Comparison of ENCODE assay signal across 10 mouse cellular contexts in the genomic region with DNA sequence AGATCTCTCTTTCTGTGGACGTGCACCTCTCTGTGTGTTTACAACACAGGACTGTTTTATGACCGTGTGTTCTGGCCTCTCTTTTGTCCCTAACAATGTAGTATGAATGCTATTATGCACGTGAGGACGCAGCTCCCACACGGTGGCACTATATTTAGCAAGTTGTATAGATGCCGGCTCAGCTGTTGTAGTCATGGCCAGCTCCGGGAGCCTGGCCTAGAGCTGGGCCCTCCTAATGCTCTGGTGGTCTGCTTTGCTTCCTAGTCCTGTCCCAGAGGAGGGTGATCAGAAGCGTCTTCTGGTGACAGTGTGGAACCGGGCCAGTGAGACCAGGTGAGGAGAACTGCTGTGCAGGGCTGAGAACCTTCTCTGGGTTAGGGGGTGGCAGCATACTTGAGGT. TPM values are rescaled to one million over a fixed set of nuclear protein-coding genes. Genes with fewer than 3 reads are reported as not detected.
A peak's percentile ranks its signal among the peaks of the same experiment; 100 is the strongest.
DNase-seq lines count a peak whose midpoint lies in the region; ATAC-seq and TF ChIP-seq lines count a peak whose summit lies in the region.
"Had no signal": no experiment of that assay in that cellular context is flagged by ENCODE, and none has a peak within 500 bp of the region (broad histone marks: within the 10 kb centered on the region; RNA-seq: fewer than 3 reads in every experiment).

No protein-coding gene starts in this region.

- H3K9me3 ChIP-seq in forebrain, embryonic 12.5 days: no peaks in the 10 kb centered on the region
- H3K9me3 ChIP-seq in limb, embryonic 14.5 days (ENCODE audit: control insufficient read depth, low read length): no peaks in the 10 kb centered on the region

- H3K27ac ChIP-seq in kidney, adult 2 months (ENCODE audit: insufficient read depth, low read depth, low read length): no peak overlapping the region
- H3K27ac ChIP-seq in brown adipose tissue, adult 24 weeks (replicated peaks; ENCODE audit: low read depth, low read length): peak overlapping the region; percentile 47
- peak overlapping the region; percentile 48 for H3K27ac ChIP-seq in forebrain, embryonic 12.5 days
- H3K27ac ChIP-seq in limb, embryonic 14.5 days (replicated peaks; ENCODE audit: low read depth, low read length): no peak overlapping the region

- TF ChIP-seq CTCF in kidney, adult 2 months (conservative IDR thresholded peaks at IDR 0.05; ENCODE audit: insufficient read depth, insufficient read length, low read depth, low read length): 0 out of 2 replicates have a peak, but pooled peaks have one; percentile 10

- WGBS in kidney, adult 2 months: 43% methylated on average over 9 of the region's 9 CpGs
- WGBS in forebrain, embryonic 12.5 days: 49% methylated on average over 9 of the region's 9 CpGs
- 27% methylated on average over 9 of the region's 9 CpGs for WGBS in limb, embryonic 14.5 days

- no peaks in the 10 kb centered on the region for H3K4me1 ChIP-seq in kidney, adult 2 months (ENCODE audit: control insufficient read depth, insufficient read depth, low read length)
- peaks cover 19% of the 10 kb centered on the region; the same call in 1 of the 2 replicates for H3K4me1 ChIP-seq in brown adipose tissue, adult 24 weeks (ENCODE audit: control insufficient read depth, insufficient read depth, insufficient read length, low read length)
- H3K4me1 ChIP-seq in forebrain, embryonic 12.5 days: peaks cover 47% of the 10 kb centered on the region
- peaks cover 27% of the 10 kb centered on the region for H3K4me1 ChIP-seq in limb, embryonic 14.5 days (ENCODE audit: control insufficient read depth, insufficient read depth, low read length)

- H3K9ac ChIP-seq in forebrain, embryonic 12.5 days: no peak overlapping the region
- no peak overlapping the region for H3K9ac ChIP-seq in limb, embryonic 14.5 days (ENCODE audit: low read depth, low read length, severe bottlenecking)

- TF ChIP-seq POLR2A in kidney, adult 2 months (IDR thresholded peaks at IDR 0.05; ENCODE audit: low read depth, low read length): no peak
- TF ChIP-seq POLR2A in limb, embryonic 14.5 days (IDR thresholded peaks at IDR 0.05; ENCODE audit: borderline replicate concordance, extremely low read depth, insufficient read depth, insufficient read length): no peak

- no peak overlapping the region for H3K4me2 ChIP-seq in forebrain, embryonic 12.5 days
- no peak overlapping the region for H3K4me2 ChIP-seq in limb, embryonic 14.5 days (replicated peaks; ENCODE audit: low read depth, low read length, severe bottlenecking)

- no peaks in the 10 kb centered on the region for H3K36me3 ChIP-seq in kidney, adult 2 months (ENCODE audit: control insufficient read depth, insufficient read depth, low read length)
- peaks cover 4% of the 10 kb centered on the region; the same call in 1 of the 2 replicates for H3K36me3 ChIP-seq in forebrain, embryonic 12.5 days (replicated peaks)
- H3K36me3 ChIP-seq in limb, embryonic 14.5 days (ENCODE audit: control insufficient read depth, insufficient read depth, low read length): no peaks in the 10 kb centered on the region

- DNase-seq in kidney, adult 2 months: no peak
- no peak for DNase-seq in kidney, postnatal 25 days
- DNase-seq in limb, embryonic 14.5 days (ENCODE audit: low spot score): peak; percentile 28
- no peak for DNase-seq in layer of hippocampus, adult 9-11 months
- DNase-seq in left cerebral cortex, adult 9 months (ENCODE audit: low spot score in 2 of 2): no peak
- DNase-seq in B cell, adult 2 months: no peak
- DNase-seq: kidney, postnatal 10 days had no signal

- no peak for ATAC-seq in forebrain, embryonic 12.5 days (ENCODE audit: low FRiP score)
- ATAC-seq in limb, embryonic 14.5 days (ENCODE audit: low FRiP score, low read depth): no peak
- ATAC-seq: Patski had no signal

- H3K27me3 ChIP-seq in kidney, adult 2 months (replicated peaks; ENCODE audit: control insufficient read depth, insufficient read depth, low read length): no peaks in the 10 kb centered on the region
- no peaks in the 10 kb centered on the region for H3K27me3 ChIP-seq in forebrain, embryonic 12.5 days
- H3K27me3 ChIP-seq in limb, embryonic 14.5 days (ENCODE audit: control insufficient read depth, insufficient read depth, low read length): no peaks in the 10 kb centered on the region
- H3K27me3 ChIP-seq: Patski had no signal

- no peak overlapping the region for H3K4me3 ChIP-seq in kidney, adult 2 months (ENCODE audit: insufficient read depth, low read depth, low read length)
- H3K4me3 ChIP-seq in brown adipose tissue, adult 24 weeks (ENCODE audit: insufficient read depth, low read depth, low read length): no peak overlapping the region
- H3K4me3 ChIP-seq in forebrain, embryonic 12.5 days (replicated peaks): no peak overlapping the region
- H3K4me3 ChIP-seq in limb, embryonic 14.5 days (replicated peaks; ENCODE audit: low read length): no peak overlapping the region

RNA-seq across cellular contexts. Expression of gene Rgs3, which starts 47.7 kb away (rescaled TPM):
- 43.1 and 43.5 TPM in 2 replicates for polyA plus RNA-seq in kidney, adult 2 months (2012; rRNA removed)
- polyA plus RNA-seq in brown adipose tissue, adult 24 weeks (2012; ENCODE audit: insufficient read depth, insufficient read length, missing spikeins): 49.5 and 102 TPM in 2 replicates
- polyA plus RNA-seq in forebrain, embryonic 12.5 days (2016; fragmentation: Nextera tagmentation; extraction: Ambion mirVana): 54.3 and 60.2 TPM in 2 replicates
- polyA plus RNA-seq in limb, embryonic 14.5 days (2012; rRNA removed): 67.6 and 68.2 TPM in 2 replicates
- 37.6 and 40.2 TPM in 2 replicates for polyA plus RNA-seq in limb, embryonic 14.5 days (2014; fragmentation: Nextera tagmentation; extraction: Ambion mirVana)

Comparison
In these comparisons a context has a peak if more than half of its experiments do, and no peak if none do; other contexts are left out.
1. H3K27ac ChIP-seq: peak in brown adipose tissue, adult 24 weeks (single experiment) and forebrain, embryonic 12.5 days (single experiment); none in kidney, adult 2 months (single experiment) and limb, embryonic 14.5 days (single experiment).